Mouse (Mus musculus): Measurements from ENCODE around the gene Frmpd4.

The Frmpd4 gene

GRCm38 (mm10) chrX:167654249-167654648, 922.8 kb downstream of the Frmpd4 start:
- DNase-seq (ENCODE audit: inconsistent age in 2 of 2, low spot score in 1 of 2): no peak

GRCm38 (mm10) chrX:167597639-167598217, 979.3 kb downstream of the Frmpd4 start:
- no peak for DNase-seq (ENCODE audit: inconsistent age in 2 of 2, low spot score in 1 of 2)

GRCm38 (mm10) chrX:167552827-167553226, 1024.2 kb downstream of the Frmpd4 start:
- no peak for DNase-seq (ENCODE audit: inconsistent age in 2 of 2, low spot score in 1 of 2)

GRCm38 (mm10) chrX:167523151-167523550, 1053.9 kb downstream of the Frmpd4 start:
- no peak for DNase-seq (ENCODE audit: inconsistent age in 2 of 2, low spot score in 1 of 2)

- DNase-seq (ENCODE audit: inconsistent age in 2 of 2, low spot score in 1 of 2): no peak
Observed at GRCm38 (mm10) chrX:167522528-167522927, 1054.5 kb downstream of the Frmpd4 start.

- no peak for DNase-seq (ENCODE audit: inconsistent age in 2 of 2, low spot score in 1 of 2)
Observed at GRCm38 (mm10) chrX:167518440-167518839, 1058.6 kb downstream of the Frmpd4 start.

- peak; percentile 39 to 81 for DNase-seq (ENCODE audit: inconsistent age in 2 of 2, low spot score in 1 of 2)
Observed at GRCm38 (mm10) chrX:167497780-167498179, 1079.3 kb downstream of the Frmpd4 start.

GRCm38 (mm10) chrX:167492265-167492664, 1084.8 kb downstream of the Frmpd4 start:
- no peak for DNase-seq (ENCODE audit: inconsistent age in 2 of 2, low spot score in 1 of 2)

- DNase-seq (ENCODE audit: inconsistent age in 2 of 2, low spot score in 1 of 2): no peak
Observed at GRCm38 (mm10) chrX:167491589-167492207, 1085.3 kb downstream of the Frmpd4 start.

GRCm38 (mm10) chrX:167483409-167484177, 1093.4 kb downstream of the Frmpd4 start:
- peak in 1 of 2 experiments; percentile 58 for DNase-seq (ENCODE audit: inconsistent age in 2 of 2, low spot score in 1 of 2)

GRCm38 (mm10) chrX:167477636-167478035, 1099.4 kb downstream of the Frmpd4 start:
- no peak for DNase-seq (ENCODE audit: inconsistent age in 2 of 2, low spot score in 1 of 2)

- no peak for DNase-seq (ENCODE audit: inconsistent age in 2 of 2, low spot score in 1 of 2)
Observed at GRCm38 (mm10) chrX:167434883-167435282, 1142.1 kb downstream of the Frmpd4 start.

- no peak for DNase-seq (ENCODE audit: inconsistent age in 2 of 2, low spot score in 1 of 2)
Observed at GRCm38 (mm10) chrX:167433950-167434349, 1143.1 kb downstream of the Frmpd4 start.

Measured in adrenal gland, adult (tissue).